9 mouse cellular contexts compared by ENCODE assay signal in genomic region chr16:34456314-34456713, GRCm38 (mm10).
A peak's percentile ranks its signal among the peaks of the same experiment; 100 is the strongest.
DNase-seq lines count a peak whose midpoint lies in the region; ATAC-seq lines count a peak whose summit lies in the region.
"Had no signal": no experiment of that assay in that cellular context is flagged by ENCODE, and none has a peak within 500 bp of the region (broad histone marks: within the 10 kb centered on the region; RNA-seq: fewer than 3 reads in every experiment).

No protein-coding gene starts in this region.

- DNase-seq in left cerebral cortex, postnatal 4 days, result peak; percentile 87
- no peak for DNase-seq in left cerebral cortex, adult 8-10 months (ENCODE audit: low spot score in 2 of 2)
- DNase-seq in adrenal gland, postnatal 25 days, result peak; percentile 74
- DNase-seq in frontal cortex, postnatal 25 days (ENCODE audit: low spot score in 2 of 2), result no peak
- no peak for DNase-seq in kidney, adult 11 months

- peak; percentile 74 for ATAC-seq in heart, embryonic 12.5 days (ENCODE audit: insufficient number of reproducible peaks, low FRiP score)
- peak; percentile 65 for ATAC-seq in midbrain, embryonic 15.5 days (replicated peaks)
- ATAC-seq in granulocyte monocyte progenitor cell, adult 5-6 weeks (replicated peaks; ENCODE audit: poor library complexity, severe bottlenecking), result no peak

- intact Hi-C loops in left cerebral cortex, postnatal 4 days (cut with DNase I), result no loop called here

- peak overlapping the region; percentile 78 for H3K27ac ChIP-seq in heart, embryonic 12.5 days (ENCODE audit: poor library complexity, severe bottlenecking)
- H3K27ac ChIP-seq in midbrain, embryonic 15.5 days, result peak overlapping the region; percentile 6
- H3K27ac ChIP-seq: embryonic facial prominence, embryonic 12.5 days had no signal

- no peaks in the 10 kb centered on the region for H3K27me3 ChIP-seq in heart, embryonic 12.5 days (replicated peaks)
- H3K27me3 ChIP-seq in midbrain, embryonic 15.5 days (replicated peaks), result no peaks in the 10 kb centered on the region
- H3K27me3 ChIP-seq: embryonic facial prominence, embryonic 12.5 days had no signal

- H3K9me3 ChIP-seq in heart, embryonic 12.5 days (replicated peaks), result no peaks in the 10 kb centered on the region
- no peaks in the 10 kb centered on the region for H3K9me3 ChIP-seq in midbrain, embryonic 15.5 days
- H3K9me3 ChIP-seq: embryonic facial prominence, embryonic 12.5 days had no signal

- H3K4me3 ChIP-seq in heart, embryonic 12.5 days, result no peak overlapping the region
- no peak overlapping the region for H3K4me3 ChIP-seq in midbrain, embryonic 15.5 days
- H3K4me3 ChIP-seq: embryonic facial prominence, embryonic 12.5 days had no signal

- 21% methylated on average over 7 of the region's 7 CpGs for WGBS in heart, embryonic 12.5 days
- 57% methylated on average over 7 of the region's 7 CpGs for WGBS in midbrain, embryonic 15.5 days

- H3K4me1 ChIP-seq in heart, embryonic 12.5 days (replicated peaks), result peaks cover 40% of the 10 kb centered on the region
- peaks cover 20% of the 10 kb centered on the region for H3K4me1 ChIP-seq in midbrain, embryonic 15.5 days

- H3K4me2 ChIP-seq in heart, embryonic 12.5 days, result 0 out of 2 replicates have a peak overlapping the region, but pooled peaks have one; percentile 11
- H3K4me2 ChIP-seq in midbrain, embryonic 15.5 days, result no peak overlapping the region
- H3K4me2 ChIP-seq: embryonic facial prominence, embryonic 12.5 days had no signal

- no peak overlapping the region for H3K9ac ChIP-seq in heart, embryonic 12.5 days
- H3K9ac ChIP-seq in midbrain, embryonic 15.5 days, result no peak overlapping the region
- H3K9ac ChIP-seq: embryonic facial prominence, embryonic 12.5 days had no signal

- no peaks in the 10 kb centered on the region for H3K36me3 ChIP-seq in heart, embryonic 12.5 days
- H3K36me3 ChIP-seq in midbrain, embryonic 15.5 days (replicated peaks), result no peaks in the 10 kb centered on the region
- H3K36me3 ChIP-seq: embryonic facial prominence, embryonic 12.5 days had no signal

Comparison
In these comparisons a context has a peak if more than half of its experiments do, and no peak if none do; other contexts are left out.
1. DNase-seq: peak in left cerebral cortex, postnatal 4 days (single experiment) and adrenal gland, postnatal 25 days (single experiment); none in left cerebral cortex, adult 8-10 months (0 of 2), frontal cortex, postnatal 25 days (0 of 2) and kidney, adult 11 months (single experiment).